Mouse (Mus musculus): Measurements from ENCODE around the gene Cstf3. TPM values are rescaled to one million over a fixed set of nuclear protein-coding genes. Genes with fewer than 3 reads are reported as not detected.
A peak's percentile ranks its signal among the peaks of the same experiment; 100 is the strongest.

Gene Cstf3
- total and polyA plus RNA-seq, 3 experiments: 6.2 to 11.6 (median 11.6) TPM

DNA sequence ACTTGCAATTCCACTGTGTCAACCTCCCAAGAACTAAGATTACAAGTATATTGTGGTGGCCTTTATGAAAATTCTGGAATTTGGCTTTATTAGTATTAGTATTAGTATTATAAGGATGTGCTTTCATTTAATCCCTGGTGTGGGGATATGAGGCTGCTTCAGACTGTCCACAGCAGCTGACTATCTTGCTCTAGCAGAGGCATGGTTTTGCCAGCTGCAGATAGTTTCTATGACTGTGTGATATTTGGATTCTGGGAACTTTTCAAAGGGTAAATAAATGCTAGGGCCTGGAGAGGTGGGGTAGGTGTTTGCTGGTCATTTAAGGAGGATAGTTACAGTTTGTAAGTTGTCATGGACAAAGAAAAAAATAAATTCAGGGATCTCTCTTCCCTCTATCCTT is 81.4 kb downstream of the Cstf3 start:
- Histone ChIP-seq H3K36me3 (ENCODE audit: control insufficient read depth, insufficient read depth, low read length) (no peaks in the 10 kb centered on the region), H3K4me1 (ENCODE audit: control insufficient read depth, insufficient read depth, low read length) (no peaks in the 10 kb centered on the region), H3K79me2 (replicated peaks; ENCODE audit: control insufficient read depth, insufficient read depth, low read length) (no peaks in the 10 kb centered on the region), H3K27me3 (ENCODE audit: control insufficient read depth, insufficient read depth, low read length) (no peaks in the 10 kb centered on the region), H3K27ac (no peak overlapping the region), H3K4me3 (no peak overlapping the region), H3K9ac (ENCODE audit: low read depth, low read length) (no peak overlapping the region)
- intact Hi-C loops (cut with DNase I): no loop called here
- no peak for DNase-seq
- TF ChIP-seq POLR2A (IDR thresholded peaks at IDR 0.05; ENCODE audit: insufficient read depth, low read depth, low read length) (no peak), EP300 (IDR thresholded peaks at IDR 0.05; ENCODE audit: insufficient read depth, low read depth, low read length) (no peak), CTCF (IDR thresholded peaks at IDR 0.05) (no peak)

DNA sequence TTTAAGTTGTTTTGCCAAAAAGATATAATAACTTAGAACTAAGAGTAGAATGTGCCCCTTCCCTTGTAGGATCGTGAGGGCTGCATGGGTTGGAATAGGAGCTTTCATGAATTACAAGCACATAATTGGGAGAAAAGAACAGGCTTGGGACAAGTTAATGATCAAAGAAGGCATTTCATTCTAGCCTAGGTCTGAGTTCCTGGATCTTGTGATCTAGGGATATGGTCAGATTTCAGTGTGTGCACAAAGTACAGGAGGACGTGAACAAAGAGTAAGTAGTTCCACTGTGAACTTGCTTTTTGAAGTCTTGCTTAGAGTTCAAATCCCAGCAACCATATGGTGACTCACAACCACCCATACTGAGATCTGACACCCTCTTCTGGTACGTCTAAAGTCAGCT is 87.0 kb downstream of the Cstf3 start:
- H3K4me1 ChIP-seq (ENCODE audit: control insufficient read depth, insufficient read depth, low read length): no peaks in the 10 kb centered on the region
- H3K9ac ChIP-seq (ENCODE audit: low read depth, low read length): no peak overlapping the region
- intact Hi-C loops (cut with DNase I): no loop called here
- WGBS: 82% methylated on average over 3 of the region's 3 CpGs
- H3K79me2 ChIP-seq (replicated peaks; ENCODE audit: control insufficient read depth, insufficient read depth, low read length): no peaks in the 10 kb centered on the region
- no peaks in the 10 kb centered on the region for H3K36me3 ChIP-seq (ENCODE audit: control insufficient read depth, insufficient read depth, low read length)
- DNase-seq: no peak
- TF ChIP-seq CTCF (IDR thresholded peaks at IDR 0.05) (no peak), EP300 (IDR thresholded peaks at IDR 0.05; ENCODE audit: insufficient read depth, low read depth, low read length) (no peak), POLR2A (IDR thresholded peaks at IDR 0.05; ENCODE audit: insufficient read depth, low read depth, low read length) (no peak)
- no peak overlapping the region for H3K4me3 ChIP-seq
- no peaks in the 10 kb centered on the region for H3K27me3 ChIP-seq (ENCODE audit: control insufficient read depth, insufficient read depth, low read length)
- H3K27ac ChIP-seq: no peak overlapping the region

DNA sequence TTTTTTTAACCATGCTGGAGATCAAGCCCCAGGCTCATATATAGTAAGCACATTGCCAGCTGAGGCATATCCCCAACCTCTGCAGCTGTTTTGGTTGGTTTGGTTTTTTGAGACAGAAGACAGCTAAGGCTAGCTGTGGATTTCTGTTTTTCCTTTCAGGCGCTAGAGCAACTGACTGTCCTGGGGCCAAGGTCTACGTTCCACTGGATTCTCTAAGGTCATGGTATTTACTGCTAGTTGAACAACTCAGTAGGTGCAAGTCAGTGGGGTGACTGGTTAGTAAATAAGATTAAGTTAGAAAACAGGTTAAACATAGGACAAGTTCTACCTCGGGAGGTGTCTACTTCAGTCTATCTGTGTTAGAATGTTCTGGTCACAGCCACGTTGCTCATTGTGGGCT is 94.4 kb downstream of the Cstf3 start:
- DNase-seq: no peak
- whole genome bisulfite sequencing: 84% methylated on average over 4 of the region's 4 CpGs
- Histone ChIP-seq H3K4me3 (no peak overlapping the region), H3K27ac (no peak overlapping the region), H3K4me1 (ENCODE audit: control insufficient read depth, insufficient read depth, low read length) (no peaks in the 10 kb centered on the region), H3K79me2 (replicated peaks; ENCODE audit: control insufficient read depth, insufficient read depth, low read length) (no peaks in the 10 kb centered on the region), H3K36me3 (ENCODE audit: control insufficient read depth, insufficient read depth, low read length) (no peaks in the 10 kb centered on the region), H3K9ac (ENCODE audit: low read depth, low read length) (no peak overlapping the region), H3K27me3 (ENCODE audit: control insufficient read depth, insufficient read depth, low read length) (no peaks in the 10 kb centered on the region)
- intact Hi-C loops (cut with DNase I): loop anchor here (1.0 to 5.0 kb wide), 2 partner anchors 68 to 90 kb away; no protein-coding TSS in a partner anchor
- no peak for TF ChIP-seq EP300 (IDR thresholded peaks at IDR 0.05; ENCODE audit: insufficient read depth, low read depth, low read length)
- TF ChIP-seq CTCF (IDR thresholded peaks at IDR 0.05): no peak

DNA sequence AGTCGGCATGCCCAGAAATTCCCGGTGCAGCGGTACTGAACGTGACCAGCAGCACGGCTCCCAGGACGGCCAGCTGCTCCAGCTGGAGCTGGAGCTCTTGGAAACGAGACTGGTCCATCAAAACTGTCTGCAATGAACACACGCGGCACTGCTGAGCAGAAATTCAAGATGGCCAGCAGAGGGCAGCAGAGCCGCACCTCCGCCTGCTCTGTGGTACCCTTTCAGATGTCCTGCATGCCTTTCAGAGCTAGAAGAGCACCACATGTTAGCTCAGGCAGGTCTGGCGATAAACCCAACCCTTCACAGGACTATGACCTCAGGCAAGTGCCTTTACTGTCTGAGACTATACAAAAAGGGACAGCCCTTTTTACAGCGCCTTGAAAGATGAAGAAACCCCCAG is 95.1 kb downstream of the Cstf3 start:
- Histone ChIP-seq H3K27me3 (ENCODE audit: control insufficient read depth, insufficient read depth, low read length) (no peaks in the 10 kb centered on the region), H3K79me2 (replicated peaks; ENCODE audit: control insufficient read depth, insufficient read depth, low read length) (no peaks in the 10 kb centered on the region), H3K4me1 (ENCODE audit: control insufficient read depth, insufficient read depth, low read length) (no peaks in the 10 kb centered on the region), H3K27ac (no peak overlapping the region), H3K9ac (ENCODE audit: low read depth, low read length) (no peak overlapping the region), H3K36me3 (ENCODE audit: control insufficient read depth, insufficient read depth, low read length) (no peaks in the 10 kb centered on the region), H3K4me3 (no peak overlapping the region)
- peak; percentile 80 to 81 for DNase-seq
- 6% methylated on average over 13 of the region's 13 CpGs for WGBS
- TF ChIP-seq POLR2A (IDR thresholded peaks at IDR 0.05; ENCODE audit: insufficient read depth, low read depth, low read length) (no peak), CTCF (IDR thresholded peaks at IDR 0.05) (peak; percentile 97), EP300 (IDR thresholded peaks at IDR 0.05; ENCODE audit: insufficient read depth, low read depth, low read length) (peak; percentile 82)
- intact Hi-C loops (cut with DNase I): loop anchor here (1.0 to 5.0 kb wide), 2 partner anchors 67 to 89 kb away; no protein-coding TSS in a partner anchor

DNA sequence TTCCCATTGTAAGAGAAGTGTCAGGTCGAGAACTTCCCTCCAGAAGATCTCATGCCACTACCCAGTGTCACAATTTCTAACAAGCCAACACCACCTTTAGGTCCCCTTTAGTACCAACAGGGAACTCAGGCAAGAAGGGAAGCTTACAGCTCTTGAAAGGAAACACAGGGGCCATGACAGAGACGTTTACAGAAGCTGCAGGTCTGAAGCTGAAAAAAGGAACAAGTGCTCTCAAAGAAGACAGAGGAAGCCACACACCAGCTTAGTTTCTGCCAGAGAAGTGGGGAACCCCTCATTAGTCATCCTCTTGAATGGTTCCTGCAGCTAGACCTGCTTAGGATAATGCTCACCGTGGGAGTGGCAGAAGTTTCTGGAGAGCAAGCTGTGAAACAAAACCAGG is 96.9 kb downstream of the Cstf3 start:
- no peak overlapping the region for H3K4me3 ChIP-seq
- H3K79me2 ChIP-seq (replicated peaks; ENCODE audit: control insufficient read depth, insufficient read depth, low read length): no peaks in the 10 kb centered on the region
- intact Hi-C loops (cut with DNase I): loop anchor here (2.0 to 5.0 kb wide), 2 partner anchors 65 to 544 kb away; no protein-coding TSS in a partner anchor
- H3K27ac ChIP-seq: no peak overlapping the region
- no peak overlapping the region for H3K9ac ChIP-seq (ENCODE audit: low read depth, low read length)
- WGBS: 69% methylated on average over 3 of the region's 3 CpGs
- no peaks in the 10 kb centered on the region for H3K36me3 ChIP-seq (ENCODE audit: control insufficient read depth, insufficient read depth, low read length)
- no peaks in the 10 kb centered on the region for H3K27me3 ChIP-seq (ENCODE audit: control insufficient read depth, insufficient read depth, low read length)
- DNase-seq: no peak
- TF ChIP-seq POLR2A (IDR thresholded peaks at IDR 0.05; ENCODE audit: insufficient read depth, low read depth, low read length): no peak
- TF ChIP-seq EP300 (IDR thresholded peaks at IDR 0.05; ENCODE audit: insufficient read depth, low read depth, low read length): no peak
- no peak for TF ChIP-seq CTCF (IDR thresholded peaks at IDR 0.05)
- H3K4me1 ChIP-seq (ENCODE audit: control insufficient read depth, insufficient read depth, low read length): no peaks in the 10 kb centered on the region

DNA sequence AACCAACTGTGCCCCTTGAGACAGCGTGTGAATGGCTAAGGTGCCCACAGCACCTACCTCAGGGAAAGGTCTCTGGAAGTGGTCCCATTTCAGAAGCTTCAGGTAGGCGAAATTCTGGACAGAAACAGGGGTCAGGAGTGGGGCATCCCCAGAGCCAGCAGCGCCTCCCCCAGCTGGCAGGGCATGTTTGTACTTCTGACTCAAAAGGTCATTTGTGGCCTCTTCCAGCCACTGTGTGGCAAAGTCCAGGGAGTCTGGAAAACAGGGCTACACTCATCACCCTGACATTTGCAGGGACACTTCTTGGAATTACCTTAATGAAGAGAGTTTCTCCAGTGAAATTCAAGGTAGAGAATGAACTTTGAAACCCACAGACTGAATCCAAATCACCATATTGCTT is 98.0 kb downstream of the Cstf3 start:
- TF ChIP-seq CTCF (IDR thresholded peaks at IDR 0.05) (no peak), POLR2A (IDR thresholded peaks at IDR 0.05; ENCODE audit: insufficient read depth, low read depth, low read length) (no peak), EP300 (IDR thresholded peaks at IDR 0.05; ENCODE audit: insufficient read depth, low read depth, low read length) (no peak)
- no peaks in the 10 kb centered on the region for H3K36me3 ChIP-seq (ENCODE audit: control insufficient read depth, insufficient read depth, low read length)
- intact Hi-C loops (cut with DNase I): loop anchor here (5.0 kb wide), 1 partner anchor 64 kb away; no protein-coding TSS in a partner anchor
- H3K27me3 ChIP-seq (ENCODE audit: control insufficient read depth, insufficient read depth, low read length): no peaks in the 10 kb centered on the region
- no peaks in the 10 kb centered on the region for H3K79me2 ChIP-seq (replicated peaks; ENCODE audit: control insufficient read depth, insufficient read depth, low read length)
- WGBS: 73% methylated on average over 3 of the region's 3 CpGs
- no peak overlapping the region for H3K9ac ChIP-seq (ENCODE audit: low read depth, low read length)
- no peaks in the 10 kb centered on the region for H3K4me1 ChIP-seq (ENCODE audit: control insufficient read depth, insufficient read depth, low read length)
- no peak for DNase-seq
- H3K4me3 ChIP-seq: no peak overlapping the region
- no peak overlapping the region for H3K27ac ChIP-seq
